7 mouse cellular contexts compared by ENCODE assay signal in the genomic region with DNA sequence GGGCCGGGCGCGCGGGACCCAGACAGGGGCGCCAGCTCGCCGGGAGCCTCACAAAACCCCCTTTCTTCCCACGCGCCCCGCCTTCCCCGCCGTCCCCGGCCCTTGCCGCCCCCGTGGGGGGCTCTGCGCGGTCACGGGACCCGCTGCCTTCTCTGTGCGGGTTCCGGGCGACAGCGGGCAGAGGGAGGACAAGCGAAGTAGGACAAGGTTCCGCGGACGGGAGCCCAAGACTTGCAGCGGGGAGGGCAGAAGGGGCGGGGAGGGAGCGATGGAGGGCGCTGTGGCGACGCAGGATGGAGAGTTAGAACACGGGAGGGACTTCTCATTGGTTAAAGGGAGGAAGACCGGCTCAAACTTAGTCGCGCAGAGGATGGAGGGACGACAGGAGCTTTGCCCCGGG. TPM values are rescaled to one million over a fixed set of nuclear protein-coding genes. Genes with fewer than 3 reads are reported as not detected.
DNase-seq lines count a peak whose midpoint lies in the region; ATAC-seq and TF ChIP-seq lines count a peak whose summit lies in the region.

A gene (minus strand): TSS at position 50 of the 400 bp plus-strand sequence.

- H3K36me3 ChIP-seq in lung, embryonic 16.5 days (ENCODE audit: control insufficient read depth, insufficient read depth, low read length) = no peaks in the 10 kb centered on the region
- no peaks in the 10 kb centered on the region for H3K36me3 ChIP-seq in forebrain, postnatal 0 days (ENCODE audit: insufficient read depth)
- H3K36me3 ChIP-seq in limb, embryonic 14.5 days (ENCODE audit: control insufficient read depth, insufficient read depth, low read length) = no peaks in the 10 kb centered on the region
- no peaks in the 10 kb centered on the region for H3K36me3 ChIP-seq in stomach, embryonic 16.5 days (ENCODE audit: control insufficient read depth, insufficient read depth, low read length)

- peaks cover 84% of the 10 kb centered on the region for H3K27me3 ChIP-seq in lung, embryonic 16.5 days (ENCODE audit: control insufficient read depth, insufficient read depth, low read depth, low read length)
- peaks cover 61% of the 10 kb centered on the region for H3K27me3 ChIP-seq in forebrain, postnatal 0 days (ENCODE audit: insufficient read depth, low read length)
- peaks cover 86% of the 10 kb centered on the region for H3K27me3 ChIP-seq in limb, embryonic 14.5 days (ENCODE audit: control insufficient read depth, insufficient read depth, low read length)
- H3K27me3 ChIP-seq in stomach, embryonic 16.5 days (ENCODE audit: control insufficient read depth, insufficient read depth, low read length) = peaks cover 84% of the 10 kb centered on the region

- H3K27ac ChIP-seq in lung, embryonic 16.5 days (ENCODE audit: low read length) = no peak within 1 kb of the TSS
- no peak within 1 kb of the TSS for H3K27ac ChIP-seq in brown adipose tissue, adult 24 weeks (replicated peaks; ENCODE audit: low read depth, low read length)
- H3K27ac ChIP-seq in forebrain, postnatal 0 days (ENCODE audit: low read depth, low read length) = peak within 1 kb of the TSS; percentile 74
- H3K27ac ChIP-seq in limb, embryonic 14.5 days (replicated peaks; ENCODE audit: low read depth, low read length) = no peak within 1 kb of the TSS
- H3K27ac ChIP-seq in stomach, embryonic 16.5 days (ENCODE audit: low read length) = no peak within 1 kb of the TSS

- WGBS in lung, embryonic 16.5 days = under 1% methylated on average over 36 of the region's 39 CpGs
- under 1% methylated on average over 39 of the region's 39 CpGs for WGBS in lung, adult 2 months
- 2% methylated on average over 38 of the region's 39 CpGs for WGBS in forebrain, postnatal 0 days
- under 1% methylated on average over 28 of the region's 39 CpGs for WGBS in limb, embryonic 14.5 days
- WGBS in stomach, embryonic 16.5 days = under 1% methylated on average over 39 of the region's 39 CpGs

- TF ChIP-seq CTCF in lung, adult 2 months (IDR thresholded peaks at IDR 0.05; ENCODE audit: insufficient read depth, low read length) = no peak
- no peak; the same call in 1 of the 2 replicates for TF ChIP-seq CTCF in forebrain, postnatal 0 days (IDR thresholded peaks at IDR 0.05; ENCODE audit: low read depth)

- no peaks in the 10 kb centered on the region for H3K9me3 ChIP-seq in lung, embryonic 16.5 days (ENCODE audit: control insufficient read depth, low read length)
- H3K9me3 ChIP-seq in forebrain, postnatal 0 days (ENCODE audit: low read length) = no peaks in the 10 kb centered on the region
- H3K9me3 ChIP-seq in limb, embryonic 14.5 days (ENCODE audit: control insufficient read depth, low read length) = no peaks in the 10 kb centered on the region
- H3K9me3 ChIP-seq in stomach, embryonic 16.5 days (replicated peaks; ENCODE audit: control insufficient read depth, low read length) = no peaks in the 10 kb centered on the region

- peak within 1 kb of the TSS; percentile 41 for H3K4me3 ChIP-seq in lung, embryonic 16.5 days (ENCODE audit: low read length)
- H3K4me3 ChIP-seq in lung, adult 2 months (replicated peaks; ENCODE audit: extremely low read depth, low read depth, low read length) = no peak within 1 kb of the TSS
- peak within 1 kb of the TSS; percentile 21 for H3K4me3 ChIP-seq in brown adipose tissue, adult 24 weeks (ENCODE audit: insufficient read depth, low read depth, low read length)
- H3K4me3 ChIP-seq in forebrain, postnatal 0 days (ENCODE audit: low read depth, low read length) = peak within 1 kb of the TSS; percentile 49
- H3K4me3 ChIP-seq in limb, embryonic 14.5 days (replicated peaks; ENCODE audit: low read length) = peak within 1 kb of the TSS; percentile 43
- peak within 1 kb of the TSS; percentile 43 for H3K4me3 ChIP-seq in stomach, embryonic 16.5 days (replicated peaks; ENCODE audit: low read length)

- H3K4me1 ChIP-seq in lung, embryonic 16.5 days (replicated peaks; ENCODE audit: control insufficient read depth, insufficient read depth, low read length) = peaks cover 23% of the 10 kb centered on the region
- H3K4me1 ChIP-seq in lung, adult 2 months (ENCODE audit: control insufficient read depth, insufficient read depth, low read length) = 0 out of 2 replicates have a peak, but pooled peaks cover 2% of the 10 kb centered on the region
- H3K4me1 ChIP-seq in brown adipose tissue, adult 24 weeks (ENCODE audit: control insufficient read depth, insufficient read depth, insufficient read length, low read length) = peaks cover 2% of the 10 kb centered on the region
- H3K4me1 ChIP-seq in forebrain, postnatal 0 days (ENCODE audit: insufficient read depth) = peaks cover 11% of the 10 kb centered on the region
- peaks cover 8% of the 10 kb centered on the region; the same call in 1 of the 2 replicates for H3K4me1 ChIP-seq in limb, embryonic 14.5 days (ENCODE audit: control insufficient read depth, insufficient read depth, low read length)
- peaks cover 11% of the 10 kb centered on the region for H3K4me1 ChIP-seq in stomach, embryonic 16.5 days (ENCODE audit: control insufficient read depth, insufficient read depth, low read length)

- DNase-seq in lung, adult 2 months = no peak
- DNase-seq in forebrain, postnatal 0 days = peak; percentile 65
- no peak for DNase-seq in limb, embryonic 14.5 days (ENCODE audit: low spot score)
- DNase-seq in kidney, postnatal 10 days = no peak

- ATAC-seq in lung, embryonic 16.5 days (ENCODE audit: low read depth) = no peak
- peak; percentile 52 for ATAC-seq in forebrain, postnatal 0 days
- no peak for ATAC-seq in limb, embryonic 14.5 days (ENCODE audit: low FRiP score, low read depth)
- no peak for ATAC-seq in stomach, embryonic 16.5 days (ENCODE audit: insufficient read depth, low FRiP score)

- TF ChIP-seq POLR2A in lung, adult 2 months (IDR thresholded peaks at IDR 0.05; ENCODE audit: borderline replicate concordance, extremely low read depth, low read depth, low read length) = no peak
- no peak for TF ChIP-seq POLR2A in limb, embryonic 14.5 days (IDR thresholded peaks at IDR 0.05; ENCODE audit: borderline replicate concordance, extremely low read depth, insufficient read depth, insufficient read length)

- 0 out of 2 replicates have a peak within 1 kb of the TSS, but pooled peaks have one; percentile 19 for H3K9ac ChIP-seq in lung, embryonic 16.5 days (ENCODE audit: low read length)
- H3K9ac ChIP-seq in forebrain, postnatal 0 days = peak within 1 kb of the TSS; percentile 60
- H3K9ac ChIP-seq in limb, embryonic 14.5 days (ENCODE audit: low read depth, low read length, severe bottlenecking) = peak within 1 kb of the TSS; percentile 44
- H3K9ac ChIP-seq in stomach, embryonic 16.5 days (ENCODE audit: low read length) = peak within 1 kb of the TSS; percentile 21

- H3K4me2 ChIP-seq in lung, embryonic 16.5 days (ENCODE audit: low read depth, low read length) = peak within 1 kb of the TSS; percentile 56
- peak within 1 kb of the TSS; percentile 93 for H3K4me2 ChIP-seq in forebrain, postnatal 0 days (ENCODE audit: low read depth)
- H3K4me2 ChIP-seq in limb, embryonic 14.5 days (replicated peaks; ENCODE audit: low read depth, low read length, severe bottlenecking) = peak within 1 kb of the TSS; percentile 70
- peak within 1 kb of the TSS; percentile 60 for H3K4me2 ChIP-seq in stomach, embryonic 16.5 days (ENCODE audit: low read depth, low read length)

RNA-seq across cellular contexts. Expression of the gene that starts here (rescaled TPM):
- polyA plus RNA-seq in lung, embryonic 16.5 days (2015; fragmentation: Nextera tagmentation; extraction: Ambion mirVana) = 0.44 and 0.54 TPM in 2 replicates
- 7.2 and 8.3 TPM in 2 replicates for polyA plus RNA-seq in lung, adult 2 months (2012; rRNA removed)
- polyA plus RNA-seq in brown adipose tissue, adult 24 weeks (2012; ENCODE audit: insufficient read depth, insufficient read length, missing spikeins) = not detected in 2 replicates
- total RNA-seq in forebrain, postnatal 0 days (2014; rRNA removed) = 140 and 146 TPM in 2 replicates
- 99.1 and 133 TPM in 2 replicates for polyA plus RNA-seq in forebrain, postnatal 0 days (2015; fragmentation: Nextera tagmentation; extraction: Ambion mirVana)
- polyA plus RNA-seq in limb, embryonic 14.5 days (2012; rRNA removed) = 1.6 and 1.8 TPM in 2 replicates
- polyA plus RNA-seq in limb, embryonic 14.5 days (2014; fragmentation: Nextera tagmentation; extraction: Ambion mirVana) = 0.39 and 0.41 TPM in 2 replicates
- polyA plus RNA-seq in stomach, embryonic 16.5 days (2015; fragmentation: Nextera tagmentation; extraction: Ambion mirVana) = 0.34 and 0.52 TPM in 2 replicates

Comparison
In these comparisons a context has a peak if more than half of its experiments do, and no peak if none do; other contexts are left out.
1. RNA of the gene that starts here (polyA plus RNA-seq): 99.1 to 133 TPM in forebrain, postnatal 0 days; 7.2 to 8.3 TPM in lung, adult 2 months, 0.39 to 1.8 TPM in limb, embryonic 14.5 days, 0.44 to 0.54 TPM in lung, embryonic 16.5 days, 0.34 to 0.52 TPM in stomach, embryonic 16.5 days and not detected in brown adipose tissue, adult 24 weeks; every median in the first group is over 10 times any median in the second.
2. Peak in every context shown above with its lines, with median percentiles within 50 percentile points of each other: H3K4me2 ChIP-seq and H3K9ac ChIP-seq.